Mouse (Mus musculus): Measurements from ENCODE around the gene Rnf215. TPM values are rescaled to one million over a fixed set of nuclear protein-coding genes. Genes with fewer than 3 reads are reported as not detected.
"Not testable (repeated sequence)": the region's sequence is repeated elsewhere in the genome, so short reads cannot be mapped to it uniquely, and the experiment has no call there.

Gene Rnf215
- polyA plus RNA-seq, 1 experiment from 2014 or later = 11.6 TPM

GRCm38 (mm10) chr11:4127059-4127458 lies 7.9 kb upstream of the Rnf215 start:
- no peak overlapping the region for H3K27ac ChIP-seq (ENCODE audit: low read depth, low read length)
- no peak overlapping the region for H3K4me3 ChIP-seq (ENCODE audit: low read depth, low read length)
- DNase-seq (ENCODE audit: low spot score) (no peak), ATAC-seq (replicated peaks; ENCODE audit: low FRiP score) (no peak)
- 80% methylated on average over 1 of the region's 1 CpGs for WGBS
- H3K9me3 ChIP-seq (ENCODE audit: control insufficient read depth, low read length) = no peaks in the 10 kb centered on the region
- no peak overlapping the region for H3K4me2 ChIP-seq
- H3K27me3 ChIP-seq (replicated peaks; ENCODE audit: control insufficient read depth, insufficient read depth, low read length) = no peaks in the 10 kb centered on the region
- peaks cover 4% of the 10 kb centered on the region for H3K4me1 ChIP-seq (replicated peaks; ENCODE audit: control insufficient read depth, insufficient read depth, low read length)
- no peak overlapping the region for H3K9ac ChIP-seq (ENCODE audit: low read depth, low read length)
- H3K36me3 ChIP-seq (ENCODE audit: control insufficient read depth, insufficient read depth, low read length) = no peaks in the 10 kb centered on the region

- not testable (repeated sequence) for H3K9ac ChIP-seq (ENCODE audit: low read depth, low read length); DNase-seq (ENCODE audit: low spot score); H3K9me3 ChIP-seq (ENCODE audit: control insufficient read depth, low read length); H3K27ac ChIP-seq (ENCODE audit: low read depth, low read length); H3K4me2 ChIP-seq; H3K4me1 ChIP-seq (replicated peaks; ENCODE audit: control insufficient read depth, insufficient read depth, low read length); H3K27me3 ChIP-seq (replicated peaks; ENCODE audit: control insufficient read depth, insufficient read depth, low read length); H3K36me3 ChIP-seq (ENCODE audit: control insufficient read depth, insufficient read depth, low read length); H3K4me3 ChIP-seq (ENCODE audit: low read depth, low read length)
- peak; percentile 70 for ATAC-seq (replicated peaks; ENCODE audit: low FRiP score)
- 63% methylated on average over 4 of the region's 4 CpGs for WGBS
These were observed 6.5 kb upstream of the Rnf215 start for GRCm38 (mm10) chr11:4128461-4128860.

GRCm38 (mm10) chr11:4133450-4133849 lies 1.6 kb upstream of the Rnf215 start:
- Histone ChIP-seq H3K27ac (ENCODE audit: low read depth, low read length) (no peak overlapping the region), H3K27me3 (replicated peaks; ENCODE audit: control insufficient read depth, insufficient read depth, low read length) (no peaks in the 10 kb centered on the region), H3K9ac (ENCODE audit: low read depth, low read length) (no peak overlapping the region), H3K4me2 (no peak overlapping the region), H3K4me1 (replicated peaks; ENCODE audit: control insufficient read depth, insufficient read depth, low read length) (peaks cover 8% of the 10 kb centered on the region), H3K36me3 (ENCODE audit: control insufficient read depth, insufficient read depth, low read length) (no peaks in the 10 kb centered on the region), H3K4me3 (ENCODE audit: low read depth, low read length) (no peak overlapping the region), H3K9me3 (ENCODE audit: control insufficient read depth, low read length) (peaks cover 3% of the 10 kb centered on the region; the same call in 1 of the 2 replicates)
- DNase-seq (ENCODE audit: low spot score) (no peak), ATAC-seq (replicated peaks; ENCODE audit: low FRiP score) (no peak)
- WGBS = 48% methylated on average over 3 of the region's 3 CpGs

- H3K4me2 ChIP-seq = peak overlapping the region; percentile 95; the same call in 1 of the 2 replicates
- no peak overlapping the region for H3K4me3 ChIP-seq (ENCODE audit: low read depth, low read length)
- no peaks in the 10 kb centered on the region for H3K36me3 ChIP-seq (ENCODE audit: control insufficient read depth, insufficient read depth, low read length)
- DNase-seq (ENCODE audit: low spot score) (no peak), ATAC-seq (replicated peaks; ENCODE audit: low FRiP score) (no peak)
- no peak overlapping the region for H3K27ac ChIP-seq (ENCODE audit: low read depth, low read length)
- 53% methylated on average over 6 of the region's 6 CpGs for WGBS
- H3K27me3 ChIP-seq (replicated peaks; ENCODE audit: control insufficient read depth, insufficient read depth, low read length) = no peaks in the 10 kb centered on the region
- H3K4me1 ChIP-seq (replicated peaks; ENCODE audit: control insufficient read depth, insufficient read depth, low read length) = peaks cover 8% of the 10 kb centered on the region
- H3K9me3 ChIP-seq (ENCODE audit: control insufficient read depth, low read length) = peaks cover 3% of the 10 kb centered on the region; the same call in 1 of the 2 replicates
- H3K9ac ChIP-seq (ENCODE audit: low read depth, low read length) = no peak overlapping the region
These were observed 602 bp upstream of the Rnf215 start for GRCm38 (mm10) chr11:4134400-4134799.

- Histone ChIP-seq H3K9ac (ENCODE audit: low read depth, low read length) (no peak overlapping the region), H3K36me3 (ENCODE audit: control insufficient read depth, insufficient read depth, low read length) (peaks cover 10% of the 10 kb centered on the region; the same call in 1 of the 2 replicates), H3K27ac (ENCODE audit: low read depth, low read length) (no peak overlapping the region), H3K4me2 (no peak overlapping the region), H3K9me3 (ENCODE audit: control insufficient read depth, low read length) (no peaks in the 10 kb centered on the region), H3K4me1 (replicated peaks; ENCODE audit: control insufficient read depth, insufficient read depth, low read length) (peaks cover 3% of the 10 kb centered on the region), H3K27me3 (replicated peaks; ENCODE audit: control insufficient read depth, insufficient read depth, low read length) (no peaks in the 10 kb centered on the region), H3K4me3 (ENCODE audit: low read depth, low read length) (no peak overlapping the region)
- DNase-seq (ENCODE audit: low spot score) = no peak
- ATAC-seq (replicated peaks; ENCODE audit: low FRiP score) = no peak
- 78% methylated on average over 2 of the region's 2 CpGs for WGBS
These were observed 4.0 kb downstream of the Rnf215 start for GRCm38 (mm10) chr11:4138964-4139363.

- no peak overlapping the region for H3K9ac ChIP-seq (ENCODE audit: low read depth, low read length)
- peaks cover 12% of the 10 kb centered on the region; the same call in 1 of the 2 replicates for H3K36me3 ChIP-seq (ENCODE audit: control insufficient read depth, insufficient read depth, low read length)
- H3K4me2 ChIP-seq = no peak overlapping the region
- no peak for DNase-seq (ENCODE audit: low spot score)
- ATAC-seq (replicated peaks; ENCODE audit: low FRiP score) = no peak
- H3K9me3 ChIP-seq (ENCODE audit: control insufficient read depth, low read length) = no peaks in the 10 kb centered on the region
- peaks cover 1% of the 10 kb centered on the region; the same call in 1 of the 2 replicates for H3K4me1 ChIP-seq (replicated peaks; ENCODE audit: control insufficient read depth, insufficient read depth, low read length)
- no peak overlapping the region for H3K27ac ChIP-seq (ENCODE audit: low read depth, low read length)
- no peaks in the 10 kb centered on the region for H3K27me3 ChIP-seq (replicated peaks; ENCODE audit: control insufficient read depth, insufficient read depth, low read length)
- H3K4me3 ChIP-seq (ENCODE audit: low read depth, low read length) = no peak overlapping the region
These were observed 6.5 kb downstream of the Rnf215 start for GRCm38 (mm10) chr11:4141505-4141904.

- H3K27ac ChIP-seq (ENCODE audit: low read depth, low read length) = no peak overlapping the region
- H3K4me2 ChIP-seq = no peak overlapping the region
- H3K9ac ChIP-seq (ENCODE audit: low read depth, low read length) = no peak overlapping the region
- H3K36me3 ChIP-seq (ENCODE audit: control insufficient read depth, insufficient read depth, low read length) = peaks cover 12% of the 10 kb centered on the region; the same call in 1 of the 2 replicates
- WGBS = 85% methylated on average over 4 of the region's 4 CpGs
- H3K4me1 ChIP-seq (replicated peaks; ENCODE audit: control insufficient read depth, insufficient read depth, low read length) = no peaks in the 10 kb centered on the region
- DNase-seq (ENCODE audit: low spot score) (no peak), ATAC-seq (replicated peaks; ENCODE audit: low FRiP score) (no peak)
- no peak overlapping the region for H3K4me3 ChIP-seq (ENCODE audit: low read depth, low read length)
- no peaks in the 10 kb centered on the region for H3K27me3 ChIP-seq (replicated peaks; ENCODE audit: control insufficient read depth, insufficient read depth, low read length)
- H3K9me3 ChIP-seq (ENCODE audit: control insufficient read depth, low read length) = no peaks in the 10 kb centered on the region
These were observed 7.3 kb downstream of the Rnf215 start for GRCm38 (mm10) chr11:4142352-4142751.

GRCm38 (mm10) chr11:4143281-4144062 lies 8.5 kb downstream of the Rnf215 start:
- ATAC-seq (replicated peaks; ENCODE audit: low FRiP score) (no peak), DNase-seq (ENCODE audit: low spot score) (no peak)
- Histone ChIP-seq H3K4me2 (no peak overlapping the region), H3K4me1 (replicated peaks; ENCODE audit: control insufficient read depth, insufficient read depth, low read length) (no peaks in the 10 kb centered on the region), H3K27ac (ENCODE audit: low read depth, low read length) (no peak overlapping the region), H3K9ac (ENCODE audit: low read depth, low read length) (no peak overlapping the region), H3K9me3 (ENCODE audit: control insufficient read depth, low read length) (no peaks in the 10 kb centered on the region), H3K36me3 (ENCODE audit: control insufficient read depth, insufficient read depth, low read length) (peaks cover 12% of the 10 kb centered on the region; the same call in 1 of the 2 replicates), H3K27me3 (replicated peaks; ENCODE audit: control insufficient read depth, insufficient read depth, low read length) (no peaks in the 10 kb centered on the region), H3K4me3 (ENCODE audit: low read depth, low read length) (no peak overlapping the region)
- WGBS = 89% methylated on average over 21 of the region's 21 CpGs

GRCm38 (mm10) chr11:4146381-4146780 lies 11.4 kb downstream of the Rnf215 start:
- ATAC-seq (replicated peaks; ENCODE audit: low FRiP score) (no peak), DNase-seq (ENCODE audit: low spot score) (no peak)
- WGBS = 78% methylated on average over 6 of the region's 6 CpGs
- Histone ChIP-seq H3K4me1 (replicated peaks; ENCODE audit: control insufficient read depth, insufficient read depth, low read length) (no peaks in the 10 kb centered on the region), H3K9ac (ENCODE audit: low read depth, low read length) (no peak overlapping the region), H3K4me3 (ENCODE audit: low read depth, low read length) (no peak overlapping the region), H3K27ac (ENCODE audit: low read depth, low read length) (no peak overlapping the region), H3K27me3 (replicated peaks; ENCODE audit: control insufficient read depth, insufficient read depth, low read length) (no peaks in the 10 kb centered on the region), H3K9me3 (ENCODE audit: control insufficient read depth, low read length) (no peaks in the 10 kb centered on the region), H3K4me2 (no peak overlapping the region), H3K36me3 (ENCODE audit: control insufficient read depth, insufficient read depth, low read length) (0 out of 2 replicates have a peak, but pooled peaks cover 6% of the 10 kb centered on the region)
